Mouse (Mus musculus) spleen, postnatal 14 days (tissue): ENCODE data around the gene Chgb.
A peak's percentile ranks its signal among the peaks of the same experiment; 100 is the strongest.

Experiments
- DNase-seq, 2 experiments: peaks; one replicate each; pipeline ENCODE4 v3.0.0; 2021 to 2022; ENCODE audit warnings: low spot score in 2 of 2

The Chgb gene

GRCm38 (mm10) chr2:132780978-132781377, at the start of gene Chgb:
Gene Chgb (plus strand): TSS chr2:132781278.
- no peak for DNase-seq

DNA sequence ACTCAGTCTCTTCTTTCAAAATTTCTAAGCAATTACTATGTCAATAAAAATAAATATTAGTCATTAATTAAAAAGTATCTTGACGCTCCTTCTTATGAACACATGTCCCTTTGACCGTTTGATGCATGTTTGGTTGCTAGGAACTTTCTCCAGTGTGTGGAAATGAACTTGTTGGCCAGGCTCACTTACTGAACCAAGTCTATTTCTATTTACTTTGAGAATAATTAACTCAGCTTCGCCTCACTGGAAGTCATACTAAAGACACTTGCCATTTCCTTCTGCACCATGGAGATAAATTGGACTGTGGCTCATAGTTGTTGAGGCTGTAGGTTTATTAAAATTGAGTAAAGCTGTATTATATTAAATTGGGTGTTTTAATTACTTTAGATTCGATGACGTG, 48.1 kb upstream of the Chgb start:
- no peak for DNase-seq

DNA sequence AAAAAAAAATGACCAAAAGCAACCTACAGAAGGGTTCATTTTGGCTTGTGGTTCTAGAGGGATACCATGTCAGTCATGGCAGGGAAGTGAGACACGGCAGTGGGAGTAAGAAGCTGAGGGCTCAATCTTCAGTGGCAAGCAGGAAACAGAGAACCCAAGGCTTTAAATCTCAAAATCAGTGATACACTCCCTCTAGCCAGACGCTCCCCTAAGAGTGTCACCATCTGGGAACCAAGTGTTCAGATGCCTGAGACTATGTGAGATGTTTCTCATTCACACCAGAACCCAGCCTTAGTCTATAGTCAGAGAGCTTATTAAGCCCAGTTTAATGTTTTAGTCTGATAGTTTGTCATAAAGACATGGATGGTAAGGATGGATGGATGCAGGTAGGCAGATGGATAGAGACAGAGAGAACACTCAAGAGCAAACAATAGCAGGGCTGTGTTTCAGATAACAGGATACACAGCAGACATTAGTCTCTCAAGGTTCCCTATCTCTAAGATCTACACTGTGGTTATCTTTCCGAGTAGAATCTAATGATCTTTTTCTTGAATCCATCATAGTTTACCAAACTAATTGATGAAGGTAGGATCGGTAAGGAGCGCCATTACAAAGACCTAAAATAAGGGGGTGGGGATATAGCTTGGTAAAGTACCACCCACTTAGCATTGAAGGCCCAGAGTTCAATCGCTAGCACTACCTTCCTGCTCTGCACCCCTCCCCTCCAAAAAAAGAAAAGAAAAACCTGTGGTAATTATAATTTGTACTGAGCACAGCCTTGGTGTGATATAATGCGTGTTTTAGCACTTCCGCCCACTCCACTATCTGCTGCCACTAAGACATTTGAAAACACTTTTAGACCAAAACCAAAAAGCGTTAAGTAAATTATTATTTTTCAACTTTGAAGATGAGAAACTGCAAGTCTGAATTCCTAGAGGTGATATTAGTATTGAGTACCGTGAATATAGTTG, 47.2 kb upstream of the Chgb start:
- no peak for DNase-seq

- no peak for DNase-seq
These were observed 42.2 kb upstream of the Chgb start for GRCm38 (mm10) chr2:132738816-132739432.

GRCm38 (mm10) chr2:132741862-132742347, 39.2 kb upstream of the Chgb start:
- no peak for DNase-seq

DNA sequence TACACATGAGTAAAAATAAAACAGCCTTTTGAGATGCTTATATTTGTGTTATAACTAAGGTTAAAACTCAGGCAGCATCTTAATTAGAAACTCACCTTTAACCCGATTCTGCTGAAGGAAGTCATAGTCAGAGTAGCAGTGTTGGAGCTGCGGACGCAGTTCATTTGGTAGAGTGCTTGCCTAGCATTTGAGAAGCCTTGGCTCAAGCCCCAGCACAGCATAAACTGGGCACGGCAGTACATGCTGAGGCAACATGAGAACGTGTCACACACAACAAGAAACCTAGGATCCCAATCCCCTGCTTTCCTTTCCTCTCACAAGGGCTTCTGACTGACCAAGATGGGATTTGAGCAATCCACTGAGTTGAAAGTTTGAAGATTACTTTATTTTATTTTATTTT, 36.2 kb upstream of the Chgb start:
- no peak for DNase-seq

GRCm38 (mm10) chr2:132746108-132746507, 35.0 kb upstream of the Chgb start:
- DNase-seq = no peak

GRCm38 (mm10) chr2:132750726-132751125, 30.4 kb upstream of the Chgb start:
- no peak for DNase-seq

GRCm38 (mm10) chr2:132751141-132752066, 29.7 kb upstream of the Chgb start:
- no peak for DNase-seq

DNA sequence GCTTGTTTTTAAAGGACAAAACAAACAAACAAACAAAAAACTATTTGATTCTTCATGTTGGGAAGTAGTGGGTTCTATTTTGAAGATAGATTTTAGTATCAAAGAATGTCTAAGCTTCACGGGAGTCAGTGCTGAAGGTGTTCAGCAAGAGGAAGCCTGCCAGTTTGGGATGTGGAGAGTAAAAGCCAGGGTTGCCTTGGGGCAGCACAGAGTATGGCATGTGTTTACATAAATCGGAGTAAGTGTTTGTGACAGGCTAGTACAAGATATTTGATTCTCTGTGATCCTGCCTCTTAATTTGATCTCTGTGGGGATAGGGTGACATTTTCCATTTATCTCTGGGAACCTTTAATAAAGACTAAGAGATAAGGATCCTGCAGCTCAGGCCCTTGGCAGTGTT, 28.7 kb upstream of the Chgb start:
- no peak for DNase-seq

- DNase-seq = no peak
These were observed 27.9 kb upstream of the Chgb start for GRCm38 (mm10) chr2:132753137-132753536.

- no peak for DNase-seq
These were observed 23.2 kb upstream of the Chgb start for GRCm38 (mm10) chr2:132757911-132758310.

- DNase-seq = no peak
These were observed 10.3 kb upstream of the Chgb start for GRCm38 (mm10) chr2:132770822-132771221.

DNA sequence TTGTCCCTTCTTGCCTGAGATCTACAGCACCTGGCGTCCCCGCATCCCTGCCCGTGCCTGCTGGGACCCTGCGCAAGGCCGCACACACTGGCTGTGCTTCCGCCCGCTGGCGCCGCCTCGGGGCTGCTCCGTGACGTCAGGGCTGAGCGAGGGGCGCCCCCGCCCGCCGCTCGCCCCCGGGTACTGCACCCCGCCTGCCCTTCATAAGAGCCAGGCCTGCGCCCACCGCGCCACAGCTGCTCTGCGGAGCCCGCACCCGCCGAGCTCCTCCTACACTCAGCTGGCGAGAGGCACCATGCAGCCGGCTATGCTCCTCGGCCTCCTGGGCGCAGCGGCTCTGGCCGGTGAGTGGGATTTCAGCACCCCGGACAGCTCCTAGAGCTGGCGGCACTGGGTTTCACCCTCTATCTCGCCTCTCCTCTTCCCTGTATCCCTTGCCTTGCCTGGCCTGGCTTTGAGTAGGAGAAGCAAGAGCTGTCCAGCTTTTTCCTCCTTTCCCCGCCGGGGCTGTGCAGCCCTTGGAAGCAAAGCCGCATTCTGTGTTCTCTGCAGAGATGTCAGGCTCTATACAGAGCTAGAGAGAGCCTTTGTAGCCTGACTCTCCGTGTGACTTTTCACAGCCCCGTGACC, 476 bp downstream of the Chgb start:
- peak; percentile 45 to 63 for DNase-seq

GRCm38 (mm10) chr2:132784039-132784438, 3.0 kb downstream of the Chgb start:
- DNase-seq = no peak

- no peak for DNase-seq
These were observed 12.5 kb downstream of the Chgb start for GRCm38 (mm10) chr2:132793441-132794203.

- no peak for DNase-seq
These were observed 13.1 kb downstream of the Chgb start for GRCm38 (mm10) chr2:132794204-132794586.

GRCm38 (mm10) chr2:132802976-132803375, 21.9 kb downstream of the Chgb start:
- no peak for DNase-seq

GRCm38 (mm10) chr2:132815608-132816314, 34.7 kb downstream of the Chgb start, which contains the start of the genes Trmt6 and Mcm8:
Gene Trmt6 (minus strand): TSS chr2:132816055.
Gene Mcm8 (plus strand): TSS chr2:132816141.
- DNase-seq = peak; percentile 73 to 84

GRCm38 (mm10) chr2:132841071-132841470, 60.0 kb downstream of the Chgb start:
- DNase-seq = no peak
